In the genomic region with DNA sequence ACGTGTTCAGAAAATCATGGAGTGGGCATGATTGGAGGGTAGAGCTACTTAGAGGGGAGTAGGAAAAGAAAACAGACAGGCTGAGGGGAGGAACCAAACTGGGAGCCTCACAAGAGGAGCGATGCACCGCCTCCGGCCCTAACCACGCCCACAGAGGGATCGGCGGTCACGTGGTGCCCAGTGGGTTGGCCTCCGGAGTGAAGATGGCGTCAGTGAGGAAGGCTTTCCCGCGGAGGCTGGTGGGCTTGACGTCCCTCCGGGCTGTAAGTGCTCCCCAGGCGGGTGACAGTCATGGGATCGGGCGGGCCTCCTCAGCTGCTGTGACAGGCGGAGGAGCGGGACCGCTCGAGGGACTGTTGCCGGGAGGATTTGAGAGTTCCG, we compare ENCODE assay signal across 7 mouse cellular contexts. TPM values are rescaled to one million over a fixed set of nuclear protein-coding genes. Genes with fewer than 3 reads are reported as not detected.
DNase-seq lines count a peak whose midpoint lies in the region; ATAC-seq lines count a peak whose summit lies in the region.

Gene Hmgcl, plus strand, starts transcription at position 171 of the 381 bp plus-strand sequence.

- DNase-seq in adrenal gland, adult 18-20 months (ENCODE audit: low spot score in 2 of 2), result peak; percentile 94
- DNase-seq in embryo, embryonic 11 days, result peak; percentile 96
- DNase-seq in gastrocnemius, postnatal 36 days, result peak; percentile 94 to 95
- DNase-seq in left cerebral cortex, postnatal 25 days (ENCODE audit: low spot score in 2 of 2), result peak; percentile 93 to 97
- peak; percentile 93 for DNase-seq in midbrain, embryonic 10.5 days (ENCODE audit: low spot score)
- peak; percentile 91 for DNase-seq in right cerebral cortex, postnatal 4 days

- 0% methylated on average over 23 of the region's 23 CpGs for WGBS in intestine, embryonic 15.5 days
- 0% methylated on average over 23 of the region's 23 CpGs for WGBS in midbrain, embryonic 10.5 days

- peak within 1 kb of the TSS; percentile 77 for H3K4me2 ChIP-seq in intestine, embryonic 15.5 days (replicated peaks)

- H3K27me3 ChIP-seq in intestine, embryonic 15.5 days (replicated peaks), result no peaks in the 10 kb centered on the region
- H3K27me3 ChIP-seq in midbrain, embryonic 10.5 days (ENCODE audit: low read depth, poor library complexity, severe bottlenecking), result no peaks in the 10 kb centered on the region

- peaks cover 7% of the 10 kb centered on the region for H3K4me1 ChIP-seq in intestine, embryonic 15.5 days (replicated peaks)
- peaks cover 20% of the 10 kb centered on the region for H3K4me1 ChIP-seq in midbrain, embryonic 10.5 days

- ATAC-seq in intestine, embryonic 15.5 days, result peak; percentile 96

- H3K9me3 ChIP-seq in intestine, embryonic 15.5 days, result no peaks in the 10 kb centered on the region
- H3K9me3 ChIP-seq in midbrain, embryonic 10.5 days (replicated peaks), result peaks cover under 1% of the 10 kb centered on the region; the same call in 1 of the 2 replicates

- intact Hi-C loops in gastrocnemius, postnatal 36 days (cut with DNase I), result no loop called here
- intact Hi-C loops in left cerebral cortex, postnatal 25 days (cut with DNase I), result no loop called here

- peaks cover under 1% of the 10 kb centered on the region for H3K36me3 ChIP-seq in intestine, embryonic 15.5 days
- H3K36me3 ChIP-seq in midbrain, embryonic 10.5 days, result peaks cover 9% of the 10 kb centered on the region

- peak within 1 kb of the TSS; percentile 76 for H3K27ac ChIP-seq in intestine, embryonic 15.5 days
- peak within 1 kb of the TSS; percentile 80 for H3K27ac ChIP-seq in midbrain, embryonic 10.5 days (replicated peaks)

- H3K9ac ChIP-seq in intestine, embryonic 15.5 days, result peak within 1 kb of the TSS; percentile 88

- peak within 1 kb of the TSS; percentile 88 for H3K4me3 ChIP-seq in intestine, embryonic 15.5 days (replicated peaks)
- H3K4me3 ChIP-seq in midbrain, embryonic 10.5 days, result peak within 1 kb of the TSS; percentile 92

RNA-seq across cellular contexts. Expression of gene Hmgcl, which starts in this region (rescaled TPM):
- 10 to 100 TPM; 53.2 to 62.3 TPM for total RNA-seq in adrenal gland, adult 18-20 months (2021)
- total RNA-seq in gastrocnemius, postnatal 36 days (2021), result 10 to 100 TPM; 38.7 to 39.0 TPM
- polyA plus RNA-seq in intestine, embryonic 15.5 days (2015; fragmentation: Nextera tagmentation; extraction: Ambion mirVana), result 105 and 113 TPM in 2 replicates
- total RNA-seq in left cerebral cortex, postnatal 25 days (2021), result 10 to 100 TPM; 29.5 TPM
- 64.5 and 70.1 TPM in 2 replicates for polyA plus RNA-seq in midbrain, embryonic 10.5 days (2016; fragmentation: Nextera tagmentation; extraction: Ambion mirVana)

Comparison
In these comparisons a context has a peak if more than half of its experiments do, and no peak if none do; other contexts are left out.
1. Peak in every context shown above with its lines: DNase-seq, ATAC-seq, H3K4me3 ChIP-seq and H3K27ac ChIP-seq.